Mouse (Mus musculus) erythroid progenitor cell, adult 5-6 weeks (primary cell): ENCODE results near the gene Arhgdia. TPM values are rescaled to one million over a fixed set of nuclear protein-coding genes. Genes with fewer than 3 reads are reported as not detected.
"Not testable (repeated sequence)": the region's sequence is repeated elsewhere in the genome, so short reads cannot be mapped to it uniquely, and the experiment has no call there.

Source experiments
- ATAC-seq: replicated peaks from 2 replicates; pipeline ENCODE4 v1.8.0; 2016; ENCODE audit warnings: moderate number of reproducible peaks, mild to moderate bottlenecking, moderate TSS enrichment, inconsistent platforms; ENCODE audit not compliant: poor library complexity, low FRiP score, severe bottlenecking
- total RNA-seq, 2 experiments: library from RNA; stranded (forward) in 1 of 2; stranded (reverse) in 1 of 2; fragments of 150-400 nt in 1 of 2; fragments of 186-747, 209-891 nt in 1 of 2; gene quantifications; 2 replicates each; pipeline versions ENCODE4 v1.2.3 to v1.2.4; 2015 to 2017; ENCODE audit warnings: low replicate concordance in 2 of 2

Arhgdia gene
- total RNA-seq, 2 experiments from 2014 or later: 49.3 to 134 TPM

GRCm38 (mm10) chr11:120560952-120561728 lies 20.3 kb downstream of the Arhgdia start:
- peak; percentile 50; the same call in 1 of the 2 replicates for ATAC-seq

GRCm38 (mm10) chr11:120558843-120559242 lies 22.6 kb downstream of the Arhgdia start:
- not testable (repeated sequence) for ATAC-seq

GRCm38 (mm10) chr11:120555260-120555659 lies 26.2 kb downstream of the Arhgdia start:
- no peak for ATAC-seq

GRCm38 (mm10) chr11:120554834-120555233 lies 26.6 kb downstream of the Arhgdia start:
- no peak for ATAC-seq

- ATAC-seq: no peak
Measured at GRCm38 (mm10) chr11:120552736-120553135, 28.7 kb downstream of the Arhgdia start.

- ATAC-seq: no peak
Measured at GRCm38 (mm10) chr11:120550810-120551440, 30.5 kb downstream of the Arhgdia start, which contains the start of gene Ppp1r27. Gene Ppp1r27 (minus strand): TSS chr11:120551132.

- ATAC-seq: no peak
Measured at GRCm38 (mm10) chr11:120549986-120550809, 31.2 kb downstream of the Arhgdia start.

- ATAC-seq: peak; percentile 91
Measured at GRCm38 (mm10) chr11:120549168-120549945, 32.1 kb downstream of the Arhgdia start, which contains the start of gene Mcrip1. Gene Mcrip1 (minus strand): TSS chr11:120549727.

GRCm38 (mm10) chr11:120548786-120549167 lies 32.6 kb downstream of the Arhgdia start:
- ATAC-seq: peak; percentile 17; the same call in 1 of the 2 replicates

GRCm38 (mm10) chr11:120548214-120548613 lies 33.2 kb downstream of the Arhgdia start:
- ATAC-seq: no peak

GRCm38 (mm10) chr11:120547469-120547868 lies 34.0 kb downstream of the Arhgdia start:
- no peak for ATAC-seq

- ATAC-seq: no peak
Measured at GRCm38 (mm10) chr11:120545964-120546363, 35.5 kb downstream of the Arhgdia start.

- no peak for ATAC-seq
Measured at GRCm38 (mm10) chr11:120542376-120542775, 39.0 kb downstream of the Arhgdia start.

GRCm38 (mm10) chr11:120541907-120542306 lies 39.5 kb downstream of the Arhgdia start:
- no peak for ATAC-seq

GRCm38 (mm10) chr11:120539285-120540014 lies 42.0 kb downstream of the Arhgdia start:
- ATAC-seq: no peak

GRCm38 (mm10) chr11:120538955-120539284 lies 42.5 kb downstream of the Arhgdia start:
- ATAC-seq: no peak

- ATAC-seq: no peak
Measured at GRCm38 (mm10) chr11:120538485-120538884, 42.9 kb downstream of the Arhgdia start.

GRCm38 (mm10) chr11:120535804-120536203 lies 45.6 kb downstream of the Arhgdia start:
- ATAC-seq: no peak

- ATAC-seq: no peak
Measured at GRCm38 (mm10) chr11:120535145-120535544, 46.3 kb downstream of the Arhgdia start.
